Mouse (Mus musculus): ENCODE measurements around the gene Rbm17.

Rbm17 gene

DNA sequence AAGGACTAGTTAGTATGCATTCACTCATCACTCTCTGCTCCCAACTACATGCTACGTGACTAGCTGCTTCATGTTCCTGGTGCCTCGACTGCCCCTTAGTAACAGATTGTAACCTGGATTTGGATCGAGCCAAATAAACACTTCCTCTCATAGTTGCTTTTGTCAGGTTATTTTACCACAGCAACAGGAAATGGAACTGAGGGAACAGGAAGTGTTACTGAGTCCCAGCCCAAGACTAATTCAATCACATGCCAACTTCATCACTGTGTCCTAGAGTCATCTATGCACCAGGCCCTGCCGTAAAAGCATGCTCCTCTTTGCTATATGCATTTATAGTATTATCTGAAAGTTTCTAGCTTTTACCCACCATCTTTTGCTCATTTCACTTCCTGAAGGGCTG is 16.0 kb downstream of the Rbm17 start:
- DNase-seq = no peak

DNA sequence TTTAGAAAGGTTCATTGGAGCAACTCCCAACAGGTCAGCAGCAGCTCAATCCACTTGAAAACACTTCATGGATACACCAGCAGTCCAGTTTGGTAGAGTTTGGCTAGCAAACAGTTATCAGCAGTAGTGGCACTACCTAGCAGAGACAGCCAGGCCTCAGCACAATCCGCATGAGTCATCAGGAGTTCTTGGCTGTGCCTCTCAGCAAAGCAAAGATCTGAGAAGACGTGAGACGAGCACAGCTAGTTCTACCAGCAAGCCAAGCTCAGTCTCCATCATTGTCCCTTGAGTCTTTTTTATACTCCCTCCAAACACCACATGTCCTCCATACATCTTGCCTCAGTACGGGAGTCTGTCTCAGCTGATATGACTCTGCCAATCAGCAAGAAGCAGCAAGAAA is 24.6 kb downstream of the Rbm17 start:
- DNase-seq = no peak

DNA sequence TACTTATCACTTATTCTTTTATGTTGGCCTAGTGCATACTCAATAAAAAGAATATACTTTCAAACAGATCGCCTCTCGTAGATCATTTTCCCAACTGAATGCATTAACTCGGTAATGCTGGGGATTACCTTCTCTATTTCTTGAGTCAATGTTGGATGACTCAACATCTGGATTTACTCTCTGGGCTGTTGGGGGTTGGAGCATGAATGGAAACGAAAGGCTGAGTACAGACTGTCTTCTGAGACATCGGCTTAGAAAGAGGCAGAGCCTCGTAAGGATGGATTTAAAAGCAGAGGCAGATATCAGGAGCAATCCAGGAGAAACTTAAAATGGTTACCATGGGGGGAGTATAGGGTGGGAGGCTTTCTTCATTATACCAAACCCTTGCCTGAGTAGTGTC is 25.8 kb downstream of the Rbm17 start:
- no peak for DNase-seq

DNA sequence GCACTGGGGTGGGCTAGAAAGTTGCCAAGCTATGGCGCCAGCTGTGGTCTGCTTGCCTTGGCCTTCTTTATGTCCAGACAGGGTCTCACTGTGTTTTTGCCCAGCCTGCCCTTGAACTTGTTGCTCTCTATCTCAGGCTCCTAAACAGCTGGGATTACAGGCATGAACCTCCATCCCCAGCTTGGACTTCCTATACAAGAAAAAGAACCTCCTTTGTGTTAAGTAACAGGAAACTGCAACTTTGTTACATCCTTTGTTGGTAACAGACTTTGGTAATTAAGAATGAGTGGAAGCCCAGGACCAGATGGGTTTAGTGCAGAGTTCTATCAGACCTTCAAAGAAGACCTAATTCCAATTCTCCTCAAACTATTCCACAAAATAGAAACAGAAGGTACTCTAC is 30.3 kb downstream of the Rbm17 start:
- no peak for DNase-seq

DNA sequence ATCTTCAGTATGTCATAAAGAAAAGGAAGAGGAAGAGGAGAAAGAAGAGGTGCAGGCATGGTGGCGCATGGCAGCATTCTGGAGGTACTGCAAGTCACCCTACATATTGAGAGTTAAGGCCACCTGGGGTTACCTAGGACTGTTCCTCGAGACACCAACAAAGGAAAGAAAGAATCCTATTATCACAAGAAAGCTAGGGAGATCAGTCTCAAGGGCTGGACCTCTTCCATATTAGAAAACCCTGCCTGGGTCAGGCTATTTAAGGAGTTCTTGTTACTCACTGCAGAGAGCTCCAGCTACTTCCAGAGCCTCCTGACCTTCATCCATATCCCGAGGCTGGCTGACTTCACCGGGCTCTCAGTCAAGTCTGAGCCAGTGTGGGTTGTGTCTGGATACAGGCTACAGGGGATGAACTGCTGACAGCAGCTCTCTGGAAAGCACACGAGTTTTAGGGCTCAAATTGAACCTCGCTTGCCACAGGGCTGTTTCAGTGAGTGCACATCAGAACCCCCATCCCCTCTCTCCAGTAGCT is 32.9 kb downstream of the Rbm17 start:
- DNase-seq = no peak

DNA sequence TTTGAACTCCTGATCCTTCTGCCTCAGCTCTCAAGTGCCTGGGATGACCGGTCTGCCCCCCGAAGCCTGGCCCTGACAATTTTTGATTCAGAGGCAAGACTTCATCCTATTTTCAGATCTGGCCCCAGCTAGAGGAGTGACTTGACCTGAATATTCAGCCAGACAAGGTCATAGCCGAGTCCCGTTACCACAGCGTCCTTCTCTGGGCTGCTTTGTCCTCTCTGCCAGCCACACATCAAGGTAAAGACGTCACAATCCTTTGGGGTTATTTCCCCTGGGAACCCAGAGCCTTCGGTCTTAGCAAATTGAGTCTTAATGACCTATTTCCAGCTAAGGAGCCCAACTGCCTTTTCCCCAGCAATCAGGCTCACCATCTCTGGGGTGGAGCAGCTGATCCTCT is 35.5 kb downstream of the Rbm17 start:
- no peak for DNase-seq

DNA sequence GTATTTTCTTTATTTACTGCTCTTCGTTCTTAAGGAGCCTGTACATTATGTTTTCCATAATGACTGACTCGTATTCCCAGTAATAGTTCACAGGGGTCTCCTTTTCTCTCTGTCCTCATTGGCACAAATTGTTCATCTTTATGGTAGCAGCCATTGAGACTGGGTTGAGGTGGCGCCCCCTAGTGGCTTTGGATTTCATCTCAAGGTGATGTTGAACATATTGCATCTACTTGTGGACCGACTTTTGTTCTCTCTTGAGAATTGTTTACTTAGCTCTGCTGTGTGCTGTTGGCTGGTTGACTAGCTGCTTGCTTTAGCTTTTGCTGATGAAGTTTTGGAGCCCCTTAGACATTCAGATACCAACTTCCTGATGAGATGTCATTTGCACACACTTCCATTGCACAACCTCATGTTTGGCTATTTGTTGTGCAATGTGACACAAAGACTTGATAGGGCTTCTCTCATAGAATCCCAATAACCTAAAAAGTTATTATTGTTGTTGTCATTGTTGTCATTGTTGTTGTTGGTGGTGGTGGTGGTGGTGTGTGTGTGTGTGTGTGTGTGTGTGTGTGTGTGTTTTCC is 36.1 kb downstream of the Rbm17 start:
- peak; percentile 59 for DNase-seq

DNA sequence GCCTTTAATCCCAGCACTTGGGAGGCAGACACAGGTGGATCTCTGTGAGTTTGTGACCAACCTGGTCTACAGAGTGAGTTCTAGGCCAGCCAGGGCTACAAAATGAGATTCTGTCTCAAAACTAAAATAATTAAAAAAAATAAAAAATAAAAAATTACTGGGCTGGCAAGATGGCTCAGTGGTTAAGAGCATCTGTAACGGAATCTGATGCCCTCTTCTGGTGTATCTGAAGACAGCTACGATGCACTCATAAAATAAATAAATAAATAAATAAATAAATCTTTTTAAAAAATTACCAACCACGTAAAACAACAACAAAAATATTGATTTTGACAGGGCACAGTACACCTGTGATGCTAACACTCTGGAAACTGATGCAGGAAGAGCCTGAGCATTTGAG is 37.1 kb downstream of the Rbm17 start:
- no peak for DNase-seq

DNA sequence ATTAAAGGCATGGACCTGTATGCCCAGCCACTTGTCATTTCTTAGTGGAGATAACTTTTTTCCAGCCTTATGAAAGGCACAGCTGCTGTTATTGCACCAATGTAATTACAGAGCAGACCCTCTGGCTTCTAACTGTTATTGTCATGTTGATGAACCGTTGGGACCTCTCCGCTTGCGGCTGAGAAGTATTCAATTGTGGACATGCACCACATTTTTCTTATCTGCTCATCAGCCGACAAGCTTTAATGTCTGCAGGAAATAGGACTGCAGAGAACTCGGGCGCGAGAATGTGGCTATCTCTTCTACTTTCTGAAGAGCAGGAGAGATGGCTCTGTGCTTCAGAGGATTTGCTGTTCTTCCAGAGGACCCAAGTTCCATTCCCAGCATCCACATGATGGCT is 37.7 kb downstream of the Rbm17 start:
- DNase-seq = no peak

DNA sequence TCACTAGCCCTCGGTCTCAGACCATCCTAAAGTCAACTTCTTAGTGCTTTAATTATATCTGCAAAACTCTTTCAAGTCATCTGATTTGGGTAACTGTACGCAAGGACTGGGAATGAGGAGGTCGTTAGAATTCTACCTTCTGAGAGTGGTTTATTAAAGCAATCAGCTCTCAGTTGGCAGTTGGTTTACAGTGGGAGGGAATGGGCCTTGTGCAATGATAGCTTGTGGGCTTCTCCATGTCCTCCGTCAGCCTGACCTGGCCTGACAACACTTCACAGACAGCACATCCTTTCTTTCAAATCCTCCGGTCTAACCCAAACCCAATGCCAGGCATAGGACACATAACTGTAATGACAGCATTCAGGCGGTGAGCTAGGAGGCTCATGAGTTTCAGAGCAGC is 39.2 kb downstream of the Rbm17 start:
- DNase-seq = no peak

DNA sequence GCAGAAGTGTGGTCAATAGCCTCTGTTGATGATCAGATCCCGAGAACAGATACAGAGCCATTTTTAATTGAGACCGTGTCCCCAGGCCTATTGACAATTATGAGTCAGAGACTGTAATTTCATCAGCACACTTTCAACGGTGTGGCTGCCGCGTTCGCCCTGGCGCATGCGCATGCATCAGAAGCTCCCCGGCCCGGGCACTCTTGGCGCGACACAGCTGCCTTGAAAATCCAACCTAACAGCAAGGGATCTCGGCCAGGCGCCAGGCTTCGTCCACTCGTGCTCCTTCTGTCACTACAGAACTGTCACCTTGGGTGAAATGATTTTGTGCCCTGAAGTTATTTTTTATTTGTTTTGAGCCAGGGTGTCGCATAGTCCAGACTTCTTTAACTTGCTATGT is 40.7 kb downstream of the Rbm17 start:
- DNase-seq = no peak

DNA sequence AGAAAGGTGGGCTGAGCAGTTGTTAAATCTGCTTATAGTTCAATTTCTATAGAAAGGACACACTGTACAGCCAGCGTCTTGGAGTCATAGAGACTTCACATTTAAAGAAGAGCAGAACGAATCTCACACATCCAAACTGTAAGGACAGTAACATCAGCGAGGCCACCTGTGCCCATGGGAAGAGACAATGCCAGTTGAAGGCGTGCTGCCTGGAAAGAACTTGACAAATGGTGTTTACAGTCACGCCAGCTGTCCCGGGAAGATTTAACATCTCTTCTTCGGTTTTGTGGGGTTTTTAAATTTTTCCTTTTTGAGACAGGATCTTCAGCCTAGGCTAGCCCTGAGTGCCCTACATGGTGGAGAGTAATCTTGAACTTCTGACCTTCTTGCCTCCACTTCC is 45.3 kb downstream of the Rbm17 start:
- no peak for DNase-seq

DNA sequence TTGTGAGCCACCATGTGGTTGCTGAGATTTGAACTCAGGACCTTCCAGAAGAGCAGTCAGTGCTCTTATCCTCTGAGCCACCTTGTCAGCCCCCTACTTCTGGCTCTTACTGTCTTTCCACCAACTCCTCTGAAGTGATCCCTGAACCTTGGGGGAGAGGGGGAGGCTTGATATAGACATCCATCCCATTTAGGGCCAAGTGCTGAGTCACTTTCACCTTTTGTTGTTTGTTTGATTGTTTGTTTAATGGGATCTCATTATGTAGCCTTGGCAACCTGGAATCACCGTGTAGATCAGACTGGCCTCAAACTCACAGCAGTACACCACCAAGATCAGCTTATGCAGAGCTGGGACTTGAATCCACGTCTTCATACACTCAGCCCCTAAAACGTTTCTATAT is 46.7 kb downstream of the Rbm17 start:
- DNase-seq = no peak

DNA sequence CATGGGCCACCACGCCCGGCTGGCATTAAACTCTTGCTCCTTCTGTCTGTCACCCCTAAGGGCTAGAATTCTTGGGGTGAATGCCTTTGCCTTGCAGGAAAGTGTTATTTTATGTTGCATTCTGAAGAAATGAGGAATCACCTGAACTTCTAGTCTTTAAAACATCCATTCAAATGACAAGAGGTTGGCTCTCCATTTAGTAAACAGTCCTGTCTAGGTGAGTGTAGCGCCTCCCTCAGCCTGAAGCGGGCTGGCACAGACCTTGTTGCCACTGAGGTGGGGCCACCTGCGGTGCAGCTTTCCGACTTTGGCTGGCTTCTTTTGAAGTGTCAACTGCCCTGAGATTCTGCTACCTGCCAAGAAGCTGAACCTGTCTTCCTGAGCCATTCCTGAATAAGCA is 48.6 kb downstream of the Rbm17 start:
- DNase-seq = no peak

DNA sequence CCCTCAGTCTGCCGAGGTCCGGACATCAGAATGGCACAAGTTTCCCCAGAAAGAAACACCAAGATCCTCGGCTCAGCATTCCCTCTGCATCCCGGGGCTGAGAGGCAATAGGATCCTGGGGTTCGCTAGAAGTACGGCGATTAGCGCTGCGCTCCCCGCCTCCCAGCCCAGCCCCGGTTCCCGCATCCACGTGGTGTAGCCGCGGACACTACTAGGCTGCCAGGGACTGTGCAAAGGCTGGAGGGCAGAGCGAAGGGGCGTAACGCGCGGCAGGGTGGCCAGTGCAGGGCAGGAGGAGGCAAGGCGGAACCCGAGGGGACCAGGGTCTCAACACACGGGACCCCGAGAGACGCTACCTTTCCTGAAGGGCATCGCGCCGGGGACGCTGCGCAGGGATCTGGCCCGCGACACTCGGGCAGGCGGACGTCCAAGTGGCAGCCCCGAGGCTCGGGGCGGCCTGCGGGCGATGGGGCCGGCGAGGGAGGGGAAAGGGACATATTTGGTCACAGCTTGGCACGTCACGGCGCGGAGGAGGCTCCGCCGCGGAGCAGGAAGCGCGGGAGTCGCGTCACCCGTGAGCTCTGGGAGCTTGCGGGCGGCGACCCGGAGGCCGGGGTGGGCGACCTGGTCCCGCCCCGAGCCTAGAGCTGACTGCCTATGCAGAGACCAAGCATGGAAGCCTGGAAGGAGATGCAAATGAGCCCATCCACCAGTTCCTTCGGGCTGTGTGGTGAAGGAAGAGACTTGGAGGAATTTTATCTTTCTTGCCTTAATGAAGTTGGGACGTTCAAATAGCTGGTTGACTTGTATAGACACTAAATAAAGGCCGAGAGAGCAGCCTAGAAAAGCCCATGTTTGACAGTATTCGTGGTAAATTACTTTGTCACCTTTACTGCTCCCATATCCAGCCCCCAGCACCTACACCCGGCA is 50.2 kb downstream of the Rbm17 start, which contains the start of gene Pfkfb3:
Pfkfb3 (minus strand) TSS at position 607 of the 930 bp plus-strand sequence.
- peak; percentile 82 for DNase-seq

DNA sequence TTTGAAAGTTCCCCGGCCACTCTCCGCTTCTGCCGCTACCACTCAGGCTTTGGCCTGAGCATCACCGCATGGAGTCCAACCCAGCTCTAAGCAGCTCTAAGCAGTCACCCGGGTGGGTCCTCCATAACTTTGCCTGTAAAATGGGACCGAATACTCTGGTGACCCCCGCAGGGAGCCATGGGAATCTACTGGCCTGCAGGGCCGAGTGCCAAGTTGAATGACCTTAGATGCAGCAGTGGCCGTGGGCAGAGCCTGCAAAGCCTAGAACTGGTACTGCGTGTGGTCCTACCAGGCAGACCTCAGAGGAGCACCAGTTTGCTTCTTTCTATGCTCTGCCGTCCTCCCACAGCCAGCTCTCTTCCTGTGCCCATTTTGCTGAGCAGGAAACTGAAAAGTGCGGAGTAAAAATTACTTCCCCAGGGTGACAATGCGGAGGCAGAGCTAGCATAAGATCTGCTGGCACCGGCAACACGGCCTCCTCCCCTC is 50.9 kb downstream of the Rbm17 start:
- DNase-seq = peak; percentile 22

DNA sequence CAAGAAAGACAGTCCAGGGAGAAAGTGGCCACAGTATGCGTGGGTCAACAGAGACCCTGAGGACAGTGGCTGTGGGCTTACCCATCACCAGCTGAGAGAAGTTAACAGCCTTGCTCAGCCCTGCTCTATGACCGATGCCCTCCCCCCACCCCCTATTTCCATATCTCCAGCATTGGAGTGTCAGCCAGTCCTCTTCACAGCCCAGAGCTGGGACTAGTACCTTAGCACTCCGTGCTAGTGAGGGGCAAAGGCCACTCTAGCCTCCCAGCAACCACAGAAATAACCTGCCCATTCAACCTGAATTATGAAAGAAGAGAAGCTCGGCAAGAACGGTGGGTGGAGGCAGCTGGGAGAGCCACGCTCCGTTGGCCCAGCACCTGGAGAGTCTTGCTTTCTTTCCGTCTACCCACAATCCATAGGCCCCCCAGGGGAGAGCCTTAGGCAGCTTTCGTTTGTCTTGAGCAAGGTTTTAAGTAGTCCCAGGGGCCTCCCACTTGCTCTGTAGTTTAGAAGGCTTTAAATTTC is 51.6 kb downstream of the Rbm17 start:
- no peak for DNase-seq

DNA sequence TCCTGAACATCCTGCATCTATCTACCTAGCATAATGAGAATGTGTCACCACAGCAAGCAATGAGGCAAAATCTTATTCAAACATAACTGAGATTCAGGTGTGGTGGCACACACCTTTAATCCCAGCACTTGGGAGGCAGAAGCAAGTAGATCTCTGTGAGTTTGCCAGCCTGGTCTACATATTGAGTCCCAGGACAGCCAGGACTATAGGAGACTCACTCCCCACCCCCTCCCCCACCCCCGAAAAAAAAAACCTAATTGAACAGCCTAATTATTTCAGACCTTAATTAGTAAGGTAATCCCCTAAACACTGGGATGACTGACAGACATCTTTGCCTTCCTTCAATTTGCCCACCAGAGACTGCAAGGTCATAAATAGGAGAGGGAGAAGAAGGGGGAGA is 52.2 kb downstream of the Rbm17 start:
- no peak for DNase-seq

DNA sequence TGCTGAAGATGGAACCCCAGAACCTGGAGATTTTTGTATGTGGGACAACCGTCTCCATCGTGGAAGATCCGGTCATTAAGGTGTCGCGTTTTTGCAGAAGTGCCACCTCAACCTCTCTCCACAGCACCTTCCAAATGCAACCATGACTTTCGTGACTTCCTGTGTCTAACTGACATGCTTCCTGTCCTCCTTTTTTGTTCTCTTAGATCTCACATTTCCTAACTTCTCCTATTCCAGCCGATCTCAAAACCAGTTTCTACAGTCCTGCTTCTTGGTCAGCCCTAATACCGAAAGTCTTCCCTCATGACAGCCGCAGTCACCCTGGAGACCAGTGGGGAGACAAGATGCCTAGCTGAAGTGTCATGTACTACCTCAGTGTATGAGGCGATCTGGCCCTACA is 55.4 kb downstream of the Rbm17 start:
- DNase-seq = no peak

DNA sequence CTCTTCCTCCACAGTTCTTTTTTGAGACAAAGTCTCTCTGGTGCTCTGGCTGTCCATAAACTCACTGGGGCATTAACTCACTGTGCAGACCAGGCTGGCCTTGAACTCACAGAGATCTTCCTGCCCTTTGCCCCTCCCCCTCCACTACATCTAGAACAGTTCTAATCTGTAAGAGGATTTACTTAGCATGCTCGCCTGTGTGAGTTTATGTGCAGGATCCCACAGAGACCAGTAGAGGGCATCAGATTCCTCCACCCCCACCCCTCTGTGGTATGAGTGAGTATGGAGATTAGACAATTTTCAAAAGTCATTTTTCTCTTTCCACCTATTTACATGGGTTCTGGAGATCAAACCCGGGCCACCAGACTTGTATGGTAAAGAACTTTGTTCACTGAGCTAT is 56.3 kb downstream of the Rbm17 start:
- no peak for DNase-seq

DNA sequence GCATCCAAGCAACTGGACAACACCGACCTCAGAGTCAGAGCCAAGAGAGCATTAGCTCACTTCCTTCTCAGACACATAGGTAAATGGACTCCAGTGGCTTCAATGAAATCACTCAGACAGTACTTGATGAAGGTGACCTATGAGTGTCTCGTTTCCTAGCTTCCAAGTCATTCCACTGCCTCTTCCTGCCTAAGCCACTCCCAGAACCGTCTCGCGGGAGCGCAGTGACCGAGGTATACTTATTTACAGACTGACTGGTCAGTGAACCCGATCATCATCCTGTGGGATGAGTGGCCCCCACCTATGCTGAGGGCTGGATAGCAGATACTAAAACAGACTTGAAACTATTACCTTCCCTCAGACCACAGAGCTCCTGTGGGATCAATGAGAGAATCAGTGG is 57.9 kb downstream of the Rbm17 start:
- DNase-seq = no peak

DNA sequence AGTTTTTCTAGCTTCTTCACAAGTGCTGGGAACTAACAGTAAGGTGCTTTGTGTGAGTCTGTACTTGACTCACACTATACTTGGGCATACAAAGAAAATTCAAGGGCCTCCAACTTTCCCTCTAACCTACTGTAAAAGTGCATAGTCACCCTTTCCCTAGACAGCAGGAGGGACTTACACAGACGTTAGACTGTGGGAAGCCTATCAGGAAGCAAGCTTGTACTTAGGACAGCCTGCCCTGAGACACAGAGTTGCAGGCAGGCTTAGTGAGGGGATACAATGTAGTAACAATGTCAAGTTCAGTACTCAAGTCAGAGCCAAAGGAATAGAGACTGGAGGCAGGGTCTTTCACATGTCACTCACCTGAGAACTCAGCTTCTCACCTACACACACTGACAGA is 58.6 kb downstream of the Rbm17 start:
- DNase-seq = no peak

DNA sequence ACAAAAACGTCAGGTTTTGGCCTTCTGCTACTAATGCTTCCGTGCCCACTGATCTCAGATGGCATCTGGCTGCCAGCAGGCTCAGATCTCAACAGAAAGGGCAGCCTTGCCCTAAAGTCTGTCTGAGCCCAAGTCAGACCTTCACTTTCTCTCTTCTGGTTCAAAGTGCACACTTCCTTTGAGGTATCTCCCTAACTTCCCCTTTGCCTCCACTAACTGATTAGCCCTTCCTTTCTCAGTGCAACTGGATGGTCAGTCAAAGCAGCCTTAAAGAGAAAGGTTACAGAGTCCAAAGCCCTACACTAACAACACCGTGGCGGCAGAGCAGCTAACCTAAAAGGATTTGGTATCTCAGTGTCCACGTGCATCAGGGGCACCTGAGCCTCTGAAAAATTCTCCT is 59.6 kb downstream of the Rbm17 start:
- DNase-seq = no peak

DNA sequence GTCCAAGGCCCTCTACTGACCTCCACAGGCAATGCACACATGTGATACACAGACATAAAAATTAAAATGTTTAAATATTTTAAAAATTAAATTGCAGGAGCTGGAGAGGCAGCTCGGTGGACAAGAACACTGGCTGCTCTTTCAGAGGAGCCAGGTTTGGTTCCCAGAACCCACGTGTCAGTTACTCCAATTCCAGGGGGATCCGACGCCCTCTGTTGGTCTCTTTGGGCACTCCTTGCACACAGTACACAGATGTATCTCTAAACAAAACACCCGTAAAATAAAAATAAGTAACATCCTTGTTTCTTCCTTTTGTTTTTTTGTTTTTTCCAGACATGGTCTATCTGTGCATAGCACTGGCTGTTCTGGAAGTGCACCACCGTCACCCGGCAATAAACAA is 60.8 kb downstream of the Rbm17 start:
- no peak for DNase-seq

Measured in lung, postnatal 14 days (tissue).